Mouse (Mus musculus) intestine, embryonic 16.5 days (tissue): ENCODE data around the gene Klra3. TPM values are rescaled to one million over a fixed set of nuclear protein-coding genes. Genes with fewer than 3 reads are reported as not detected.
"Not testable (repeated sequence)": the region's sequence is repeated elsewhere in the genome, so short reads cannot be mapped to it uniquely, and the experiment has no call there.

Experiments used
- ATAC-seq: fragments of 200-750 bp; cut with Nextera tagmentation; 2 replicates; pipeline ENCODE4 v1.8.0; 2017; ENCODE audit warnings: moderate TSS enrichment, moderate library complexity
- H3K27ac ChIP-seq: fragments of 300-500 bp; sonication (generic); 2 replicates; pipeline ENCODE4 v1.5.1; 2014; ENCODE audit warnings: mild to moderate bottlenecking, low read length
- H3K27me3 ChIP-seq: fragments of 300-500 bp; sonication (generic); replicated peaks from 2 replicates; pipeline ENCODE4 v1.6.1; 2014; ENCODE audit warnings: low read length, control low read depth, mixed read lengths; ENCODE audit not compliant: control insufficient read depth, insufficient read depth
- H3K36me3 ChIP-seq: fragments of 300-500 bp; sonication (generic); 2 replicates; pipeline ENCODE4 v1.6.1; 2014; ENCODE audit warnings: low read length, control low read depth; ENCODE audit not compliant: control insufficient read depth, insufficient read depth
- H3K4me1 ChIP-seq: fragments of 300-500 bp; sonication (generic); 2 replicates; pipeline ENCODE4 v1.6.1; 2014; ENCODE audit warnings: low read length, control low read depth, mixed read lengths; ENCODE audit not compliant: control insufficient read depth, insufficient read depth
- H3K4me2 ChIP-seq: fragments of 300-500 bp; sonication (generic); 2 replicates; pipeline ENCODE4 v1.6.1; 2014; ENCODE audit warnings: low read depth, low read length, control low read depth
- H3K4me3 ChIP-seq: fragments of 300-500 bp; sonication (generic); 2 replicates; pipeline ENCODE4 v1.5.1; 2014; ENCODE audit warnings: mild to moderate bottlenecking, low read length
- H3K9ac ChIP-seq: fragments of 300-500 bp; sonication (generic); 2 replicates; pipeline ENCODE4 v1.6.1; 2014; ENCODE audit warnings: low read depth, low read length
- H3K9me3 ChIP-seq: fragments of 300-500 bp; sonication (generic); 2 replicates; pipeline ENCODE4 v1.6.1; 2016; ENCODE audit warnings: low read length, control low read depth; ENCODE audit not compliant: control insufficient read depth
- WGBS: fragments of 180-500 bp; shearing (Covaris S2); extraction: QIAGEN DNeasy Blood & Tissue Kit; methylation state at CpG from one replicate; pipeline ENCODE4 v1.1.7; 2014; 5-methylcytosine and 5-hydroxymethylcytosine counted together
- polyA plus RNA-seq: library from polyadenylated mRNA; unstranded; fragments of >200 nt; fragmentation: Nextera tagmentation; extraction: Ambion mirVana; gene quantifications from 2 replicates; pipeline ENCODE4 v1.2.1, GENCODE M21; 2015

The Klra3 gene
- not detected in 2 replicates for polyA plus RNA-seq

DNA sequence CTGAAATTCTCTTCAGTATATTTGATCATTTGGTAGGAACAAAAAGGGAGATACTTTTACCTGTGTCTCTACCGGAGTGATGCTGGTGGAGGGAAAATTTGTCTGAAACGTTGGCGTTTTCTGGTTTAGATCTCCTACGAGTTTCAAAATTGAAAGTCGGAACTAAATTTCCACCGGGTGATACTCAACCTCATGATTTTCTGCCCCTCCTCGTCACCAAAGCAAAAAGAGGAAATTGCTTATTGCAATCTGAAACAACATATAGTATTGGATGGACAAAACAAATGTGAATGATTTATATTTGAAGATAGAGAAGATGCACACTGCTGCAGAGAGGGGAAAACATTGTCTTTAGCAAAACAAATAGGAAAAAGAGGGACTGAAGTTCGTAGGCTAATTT is at the start of gene Klra3:
Klra3 (minus strand) TSS at position 164 of the 400 bp plus-strand sequence.
- H3K27me3 ChIP-seq, result no peaks in the 10 kb centered on the region
- H3K4me1 ChIP-seq, result no peaks in the 10 kb centered on the region
- no peaks in the 10 kb centered on the region for H3K9me3 ChIP-seq
- no peak within 1 kb of the TSS for H3K4me3 ChIP-seq
- no peaks in the 10 kb centered on the region for H3K36me3 ChIP-seq
- H3K4me2 ChIP-seq, result no peak within 1 kb of the TSS
- H3K9ac ChIP-seq, result no peak within 1 kb of the TSS
- no peak for ATAC-seq
- H3K27ac ChIP-seq, result no peak within 1 kb of the TSS
- WGBS, result 82% methylated on average over 8 of the region's 8 CpGs

GRCm38 (mm10) chr6:130386750-130387149 is 49.4 kb upstream of the Klra3 start, which contains the start of gene Klra1:
TSS of gene Klra1 (minus strand) at chr6:130386874.
- Histone ChIP-seq H3K4me2 (no peak within 1 kb of the TSS), H3K9ac (no peak within 1 kb of the TSS), H3K4me1 (no peaks in the 10 kb centered on the region), H3K36me3 (no peaks in the 10 kb centered on the region), H3K9me3 (no peaks in the 10 kb centered on the region), H3K27ac (no peak within 1 kb of the TSS), H3K4me3 (no peak within 1 kb of the TSS), H3K27me3 (no peaks in the 10 kb centered on the region)
- WGBS, result 80% methylated on average over 2 of the region's 2 CpGs
- ATAC-seq, result no peak

- 54% methylated on average over 1 of the region's 1 CpGs for WGBS
- Histone ChIP-seq H3K4me1 (no peaks in the 10 kb centered on the region), H3K9ac (no peak overlapping the region), H3K36me3 (no peaks in the 10 kb centered on the region), H3K4me3 (no peak overlapping the region), H3K9me3 (no peaks in the 10 kb centered on the region), H3K27ac (no peak overlapping the region), H3K27me3 (no peaks in the 10 kb centered on the region), H3K4me2 (no peak overlapping the region)
- ATAC-seq, result no peak
Measured at GRCm38 (mm10) chr6:130385803-130386202, 48.4 kb upstream of the Klra3 start.

GRCm38 (mm10) chr6:130382375-130382774 is 45.0 kb upstream of the Klra3 start:
- no peaks in the 10 kb centered on the region for H3K27me3 ChIP-seq
- no peaks in the 10 kb centered on the region for H3K36me3 ChIP-seq
- H3K9me3 ChIP-seq, result no peaks in the 10 kb centered on the region
- WGBS, result 80% methylated on average over 4 of the region's 4 CpGs
- H3K27ac ChIP-seq, result no peak overlapping the region
- no peak for ATAC-seq
- no peak overlapping the region for H3K4me3 ChIP-seq
- no peak overlapping the region for H3K9ac ChIP-seq
- no peak overlapping the region for H3K4me2 ChIP-seq
- no peaks in the 10 kb centered on the region for H3K4me1 ChIP-seq

- not testable (repeated sequence) for H3K27ac ChIP-seq, H3K27me3 ChIP-seq, H3K9ac ChIP-seq, H3K4me2 ChIP-seq, H3K9me3 ChIP-seq, H3K36me3 ChIP-seq, ATAC-seq, H3K4me1 ChIP-seq, H3K4me3 ChIP-seq
- WGBS, result 41% methylated on average over 1 of the region's 1 CpGs
Measured at GRCm38 (mm10) chr6:130345381-130345780, 8.0 kb upstream of the Klra3 start.

DNA sequence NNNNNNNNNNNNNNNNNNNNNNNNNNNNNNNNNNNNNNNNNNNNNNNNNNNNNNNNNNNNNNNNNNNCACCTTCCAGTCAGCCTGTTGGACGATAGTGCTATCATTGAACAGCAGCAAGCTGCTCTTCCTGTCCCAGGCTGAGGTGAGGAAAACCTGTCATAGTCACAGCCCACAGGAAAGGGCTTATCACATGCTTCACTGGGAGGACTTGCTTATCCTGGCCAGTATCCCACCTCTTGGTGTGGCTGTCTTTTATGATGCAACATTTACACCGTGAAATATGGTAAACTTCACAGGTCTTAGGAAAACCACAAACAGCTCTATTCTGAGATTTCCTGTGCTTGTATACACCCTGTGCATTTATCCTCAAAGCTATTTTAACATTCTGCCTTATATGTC is 4.6 kb upstream of the Klra3 start:
- H3K36me3 ChIP-seq, H3K4me2 ChIP-seq, H3K27me3 ChIP-seq, ATAC-seq, H3K4me1 ChIP-seq, H3K9ac ChIP-seq, H3K27ac ChIP-seq, H3K9me3 ChIP-seq, H3K4me3 ChIP-seq: not testable (repeated sequence)
- WGBS, result 81% methylated on average over 2 of the region's 2 CpGs

DNA sequence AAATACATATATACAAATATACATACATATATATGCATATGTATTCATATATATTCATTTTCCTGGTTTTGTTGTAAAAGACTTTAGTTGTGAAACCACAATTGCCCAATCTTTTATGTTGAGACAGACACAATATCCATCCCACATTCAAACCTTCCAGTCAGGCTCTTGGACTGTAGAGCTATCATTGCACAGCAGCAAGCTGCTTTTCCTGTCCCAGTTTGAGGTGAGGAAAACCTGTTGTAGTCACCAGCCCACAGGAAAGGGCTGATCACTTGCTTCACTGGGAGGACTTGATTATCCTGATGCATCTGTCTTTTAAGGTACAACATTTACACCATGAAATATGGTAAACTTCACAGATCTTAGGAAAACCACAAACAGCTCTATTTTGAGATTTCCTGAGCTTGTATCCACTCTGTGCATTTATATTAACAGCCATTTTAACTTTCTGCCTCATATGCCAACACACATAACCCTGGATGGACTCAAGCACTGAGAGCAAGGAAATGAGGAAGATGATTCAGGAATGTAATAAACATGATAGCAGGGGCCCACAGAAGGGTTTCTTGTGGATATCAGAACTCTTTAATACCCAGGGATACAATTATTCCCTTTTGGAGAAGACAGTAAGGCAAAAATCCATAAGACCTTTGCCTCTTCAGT is 49.3 kb downstream of the Klra3 start:
- Histone ChIP-seq H3K36me3 (no peaks in the 10 kb centered on the region), H3K9ac (no peak overlapping the region), H3K4me3 (no peak overlapping the region), H3K27me3 (no peaks in the 10 kb centered on the region), H3K4me1 (no peaks in the 10 kb centered on the region), H3K9me3 (no peaks in the 10 kb centered on the region), H3K4me2 (no peak overlapping the region), H3K27ac (no peak overlapping the region)
- no peak for ATAC-seq

DNA sequence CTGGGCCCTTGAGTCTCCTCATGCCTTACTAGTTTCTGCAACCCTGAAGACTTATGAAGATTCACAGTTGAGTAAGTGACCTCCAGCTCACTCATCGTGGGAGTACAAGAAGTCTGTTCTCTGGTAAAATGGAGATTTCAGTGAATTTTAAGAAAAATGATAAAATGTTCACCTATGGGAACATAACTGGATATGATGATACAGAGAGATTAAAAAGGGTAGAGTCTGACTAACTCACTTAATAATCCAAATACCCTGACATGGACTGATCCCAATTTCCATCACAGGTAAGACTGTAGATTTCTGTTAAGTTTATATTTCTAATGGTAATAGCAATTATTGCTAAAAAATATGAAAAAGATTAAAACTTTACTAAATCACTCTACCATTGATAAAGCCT is 55.5 kb downstream of the Klra3 start, which contains the start of gene Klra10:
Klra10 (minus strand) TSS at position 101 of the 400 bp plus-strand sequence.
- H3K9ac ChIP-seq, H3K36me3 ChIP-seq, H3K27ac ChIP-seq: not testable (repeated sequence)

More for the DNA sequence above, 55.5 kb downstream of the Klra3 start, which contains the start of gene Klra10:
- WGBS, result 68% methylated on average over 1 of the region's 1 CpGs
- not testable (repeated sequence) for ATAC-seq, H3K4me1 ChIP-seq, H3K4me3 ChIP-seq, H3K4me2 ChIP-seq, H3K27me3 ChIP-seq, H3K9me3 ChIP-seq
